Mouse (Mus musculus) embryonic facial prominence, embryonic 13.5 days (tissue): ENCODE data around the gene Tgfb2. TPM values are rescaled to one million over a fixed set of nuclear protein-coding genes. Genes with fewer than 3 reads are reported as not detected.
A peak's percentile ranks its signal among the peaks of the same experiment; 100 is the strongest.

Experiments
- ATAC-seq: fragments of 200-750 bp; cut with Nextera tagmentation; 2 replicates; pipeline ENCODE4 v1.8.0; 2017; ENCODE audit warnings: low read depth; ENCODE audit not compliant: insufficient number of reproducible peaks, insufficient read depth, low FRiP score, low TSS enrichment
- H3K27ac ChIP-seq: fragments of 300-500 bp; sonication (generic); 2 replicates; pipeline ENCODE4 v1.5.1; 2015; ENCODE audit warnings: moderate library complexity, mild to moderate bottlenecking, inconsistent platforms
- H3K27me3 ChIP-seq: fragments of 300-500 bp; sonication (generic); 2 replicates; pipeline ENCODE4 v1.6.1; 2015; ENCODE audit warnings: mild to moderate bottlenecking, inconsistent platforms
- H3K36me3 ChIP-seq: fragments of 300-500 bp; sonication (generic); 2 replicates; pipeline ENCODE4 v1.6.1; 2015; ENCODE audit warnings: mild to moderate bottlenecking, inconsistent platforms
- H3K4me1 ChIP-seq: fragments of 300-500 bp; sonication (generic); 2 replicates; pipeline ENCODE4 v1.6.1; 2015; ENCODE audit warnings: inconsistent platforms
- H3K4me2 ChIP-seq: fragments of 300-500 bp; sonication (generic); 2 replicates; pipeline ENCODE4 v1.6.1; 2015; ENCODE audit warnings: moderate library complexity, mild to moderate bottlenecking, inconsistent platforms
- H3K4me3 ChIP-seq: fragments of 300-500 bp; sonication (generic); 2 replicates; pipeline ENCODE4 v1.5.1; 2015; ENCODE audit warnings: mild to moderate bottlenecking, inconsistent platforms
- H3K9ac ChIP-seq: fragments of 300-500 bp; sonication (generic); 2 replicates; pipeline ENCODE4 v1.6.1; 2015; ENCODE audit warnings: mild to moderate bottlenecking, inconsistent platforms
- H3K9me3 ChIP-seq: fragments of 300-500 bp; sonication (generic); 2 replicates; pipeline ENCODE4 v1.6.1; 2016; ENCODE audit warnings: inconsistent platforms
- WGBS: fragments of 180-500 bp; shearing (Covaris S2); methylation state at CpG from one replicate; pipeline ENCODE4 v1.1.7; 2015; ENCODE audit warnings: mixed read lengths; 5-methylcytosine and 5-hydroxymethylcytosine counted together
- polyA plus RNA-seq: library from polyadenylated mRNA; unstranded; fragments of >200 nt; fragmentation: Nextera tagmentation; extraction: Ambion mirVana; gene quantifications from 2 replicates; pipeline ENCODE4 v1.2.1, GENCODE M21; 2015

The Tgfb2 gene
- polyA plus RNA-seq, 1 experiment from 2014 or later = 75.2 TPM

GRCm38 (mm10) chr1:186675263-186675662 lies 30.5 kb downstream of the Tgfb2 start:
- Histone ChIP-seq H3K4me1 (peaks cover 35% of the 10 kb centered on the region), H3K36me3 (0 out of 2 replicates have a peak, but pooled peaks cover 12% of the 10 kb centered on the region)
- 81% methylated on average over 6 of the region's 6 CpGs for WGBS

GRCm38 (mm10) chr1:186674621-186675020 lies 31.2 kb downstream of the Tgfb2 start:
- Histone ChIP-seq H3K9me3 (no peaks in the 10 kb centered on the region), H3K4me3 (no peak overlapping the region), H3K27ac (no peak overlapping the region), H3K4me2 (no peak overlapping the region), H3K4me1 (peaks cover 35% of the 10 kb centered on the region), H3K36me3 (0 out of 2 replicates have a peak, but pooled peaks cover 12% of the 10 kb centered on the region), H3K27me3 (no peaks in the 10 kb centered on the region), H3K9ac (no peak overlapping the region)
- ATAC-seq = no peak
- 70% methylated on average over 3 of the region's 3 CpGs for WGBS

More at GRCm38 (mm10) chr1:186675263-186675662, 30.5 kb downstream of the Tgfb2 start:
- no peak for ATAC-seq
- no peaks in the 10 kb centered on the region for H3K27me3 ChIP-seq
- no peak overlapping the region for H3K27ac ChIP-seq
- no peak overlapping the region for H3K4me3 ChIP-seq
- H3K9me3 ChIP-seq = no peaks in the 10 kb centered on the region
- H3K9ac ChIP-seq = no peak overlapping the region
- H3K4me2 ChIP-seq = no peak overlapping the region

- H3K9me3 ChIP-seq = no peaks in the 10 kb centered on the region
These were observed 32.6 kb downstream of the Tgfb2 start for GRCm38 (mm10) chr1:186673166-186673565.

GRCm38 (mm10) chr1:186663412-186663811 lies 42.4 kb downstream of the Tgfb2 start:
- Histone ChIP-seq H3K27ac (no peak overlapping the region), H3K9me3 (no peaks in the 10 kb centered on the region), H3K4me1 (peaks cover 17% of the 10 kb centered on the region), H3K27me3 (no peaks in the 10 kb centered on the region), H3K4me2 (no peak overlapping the region), H3K9ac (no peak overlapping the region), H3K4me3 (no peak overlapping the region), H3K36me3 (no peaks in the 10 kb centered on the region; the same call in 1 of the 2 replicates)
- no peak for ATAC-seq
- 83% methylated on average over 11 of the region's 11 CpGs for WGBS

More at GRCm38 (mm10) chr1:186673166-186673565, 32.6 kb downstream of the Tgfb2 start:
- ATAC-seq = no peak
- Histone ChIP-seq H3K4me1 (peaks cover 35% of the 10 kb centered on the region), H3K4me2 (no peak overlapping the region), H3K27ac (no peak overlapping the region), H3K27me3 (no peaks in the 10 kb centered on the region), H3K36me3 (0 out of 2 replicates have a peak, but pooled peaks cover 12% of the 10 kb centered on the region), H3K9ac (no peak overlapping the region), H3K4me3 (no peak overlapping the region)
- WGBS = 76% methylated on average over 4 of the region's 4 CpGs

GRCm38 (mm10) chr1:186662996-186663395 lies 42.8 kb downstream of the Tgfb2 start:
- H3K9ac ChIP-seq = no peak overlapping the region
- H3K4me2 ChIP-seq = no peak overlapping the region
- WGBS = 63% methylated on average over 10 of the region's 10 CpGs
- no peak for ATAC-seq
- no peaks in the 10 kb centered on the region for H3K27me3 ChIP-seq
- peaks cover 19% of the 10 kb centered on the region for H3K4me1 ChIP-seq
- H3K36me3 ChIP-seq = no peaks in the 10 kb centered on the region; the same call in 1 of the 2 replicates
- no peaks in the 10 kb centered on the region for H3K9me3 ChIP-seq
- no peak overlapping the region for H3K27ac ChIP-seq
- H3K4me3 ChIP-seq = no peak overlapping the region

GRCm38 (mm10) chr1:186661206-186661921 lies 44.4 kb downstream of the Tgfb2 start:
- no peak for ATAC-seq
- no peak overlapping the region for H3K4me3 ChIP-seq
- H3K27me3 ChIP-seq = no peaks in the 10 kb centered on the region
- H3K36me3 ChIP-seq = no peaks in the 10 kb centered on the region; the same call in 1 of the 2 replicates
- H3K27ac ChIP-seq = no peak overlapping the region
- peaks cover 21% of the 10 kb centered on the region for H3K4me1 ChIP-seq
- no peak overlapping the region for H3K9ac ChIP-seq
- WGBS = 76% methylated on average over 15 of the region's 15 CpGs
- H3K4me2 ChIP-seq = no peak overlapping the region
- no peaks in the 10 kb centered on the region for H3K9me3 ChIP-seq

- H3K9me3 ChIP-seq = no peaks in the 10 kb centered on the region
- H3K4me1 ChIP-seq = peaks cover 32% of the 10 kb centered on the region
- H3K27me3 ChIP-seq = no peaks in the 10 kb centered on the region
- 63% methylated on average over 11 of the region's 11 CpGs for WGBS
- no peak overlapping the region for H3K4me3 ChIP-seq
- H3K9ac ChIP-seq = 0 out of 2 replicates have a peak overlapping the region, but pooled peaks have one; percentile 21
- ATAC-seq = no peak
- no peak overlapping the region for H3K27ac ChIP-seq
- H3K36me3 ChIP-seq = no peaks in the 10 kb centered on the region
- no peak overlapping the region for H3K4me2 ChIP-seq
These were observed 47.0 kb downstream of the Tgfb2 start for GRCm38 (mm10) chr1:186658783-186659182.

GRCm38 (mm10) chr1:186657559-186658219 lies 48.1 kb downstream of the Tgfb2 start:
- H3K4me1 ChIP-seq = peaks cover 35% of the 10 kb centered on the region

GRCm38 (mm10) chr1:186656732-186657329 lies 49.0 kb downstream of the Tgfb2 start:
- no peak for ATAC-seq
- Histone ChIP-seq H3K4me1 (peaks cover 35% of the 10 kb centered on the region), H3K27me3 (no peaks in the 10 kb centered on the region), H3K4me3 (no peak overlapping the region), H3K4me2 (no peak overlapping the region), H3K27ac (no peak overlapping the region), H3K36me3 (no peaks in the 10 kb centered on the region), H3K9ac (no peak overlapping the region), H3K9me3 (no peaks in the 10 kb centered on the region)
- WGBS = 88% methylated on average over 5 of the region's 5 CpGs

More at GRCm38 (mm10) chr1:186657559-186658219, 48.1 kb downstream of the Tgfb2 start:
- Histone ChIP-seq H3K27ac (no peak overlapping the region), H3K4me3 (no peak overlapping the region), H3K4me2 (no peak overlapping the region), H3K27me3 (no peaks in the 10 kb centered on the region), H3K36me3 (no peaks in the 10 kb centered on the region), H3K9ac (no peak overlapping the region), H3K9me3 (no peaks in the 10 kb centered on the region)
- 93% methylated on average over 16 of the region's 16 CpGs for WGBS
- ATAC-seq = no peak

GRCm38 (mm10) chr1:186656201-186656600 lies 49.6 kb downstream of the Tgfb2 start:
- H3K27me3 ChIP-seq = no peaks in the 10 kb centered on the region
- no peak overlapping the region for H3K9ac ChIP-seq
- no peak overlapping the region for H3K4me2 ChIP-seq
- no peak overlapping the region for H3K27ac ChIP-seq
- ATAC-seq = no peak
- WGBS = 47% methylated on average over 1 of the region's 1 CpGs
- H3K9me3 ChIP-seq = no peaks in the 10 kb centered on the region
- H3K36me3 ChIP-seq = no peaks in the 10 kb centered on the region
- peaks cover 35% of the 10 kb centered on the region for H3K4me1 ChIP-seq
- no peak overlapping the region for H3K4me3 ChIP-seq

- Histone ChIP-seq H3K9me3 (no peaks in the 10 kb centered on the region), H3K4me2 (no peak overlapping the region), H3K36me3 (no peaks in the 10 kb centered on the region), H3K9ac (no peak overlapping the region), H3K4me3 (no peak overlapping the region), H3K27ac (no peak overlapping the region), H3K4me1 (peaks cover 30% of the 10 kb centered on the region), H3K27me3 (no peaks in the 10 kb centered on the region)
- WGBS = 64% methylated on average over 4 of the region's 4 CpGs
- ATAC-seq = no peak
These were observed 50.7 kb downstream of the Tgfb2 start for GRCm38 (mm10) chr1:186655096-186655495.
